Mouse (Mus musculus) brain, embryonic 18.5 days (tissue): ENCODE measurements at regions not wholly inside any gene's neighbourhood (a gene's known extent, or its start where the extent isn't known, plus 50 kb on each side); places are given as distances from the start of the nearest gene placed in this dataset.

Experiments used
- DNase-seq: peaks from one replicate; pipeline ENCODE4 v3.0.0-alpha.2; 2012; ENCODE audit warnings: low read depth, low spot score

- DNase-seq = peak; percentile 26
Observed at GRCm38 (mm10) chr2:92544364-92545151, 54.9 kb upstream of the Chst1 start.

DNA sequence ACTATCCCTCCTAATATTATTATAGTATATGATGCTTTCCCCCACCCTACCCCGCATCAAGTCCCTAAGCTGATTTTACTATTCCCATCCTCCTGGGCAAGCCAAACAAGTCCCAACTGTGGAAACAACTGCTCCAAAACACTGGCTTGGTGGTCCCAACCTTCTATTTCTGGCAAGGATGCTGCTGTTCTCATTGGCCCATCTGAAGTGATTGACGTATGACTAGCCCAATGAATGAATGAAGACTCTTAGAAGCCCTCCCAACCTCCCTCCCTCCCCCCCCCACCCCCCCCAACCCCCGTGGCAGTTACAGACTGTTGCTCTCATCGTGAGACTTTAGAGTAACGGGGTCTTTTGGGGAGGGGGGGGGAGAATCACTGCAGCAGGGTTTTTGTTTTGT is 58.7 kb upstream of the Chst1 start:
- DNase-seq = no peak

- no peak for DNase-seq
Observed at GRCm38 (mm10) chr2:92531996-92532395, 67.5 kb upstream of the Chst1 start.

GRCm38 (mm10) chr2:92530677-92531076 is 68.8 kb upstream of the Chst1 start:
- peak; percentile 20 for DNase-seq

DNA sequence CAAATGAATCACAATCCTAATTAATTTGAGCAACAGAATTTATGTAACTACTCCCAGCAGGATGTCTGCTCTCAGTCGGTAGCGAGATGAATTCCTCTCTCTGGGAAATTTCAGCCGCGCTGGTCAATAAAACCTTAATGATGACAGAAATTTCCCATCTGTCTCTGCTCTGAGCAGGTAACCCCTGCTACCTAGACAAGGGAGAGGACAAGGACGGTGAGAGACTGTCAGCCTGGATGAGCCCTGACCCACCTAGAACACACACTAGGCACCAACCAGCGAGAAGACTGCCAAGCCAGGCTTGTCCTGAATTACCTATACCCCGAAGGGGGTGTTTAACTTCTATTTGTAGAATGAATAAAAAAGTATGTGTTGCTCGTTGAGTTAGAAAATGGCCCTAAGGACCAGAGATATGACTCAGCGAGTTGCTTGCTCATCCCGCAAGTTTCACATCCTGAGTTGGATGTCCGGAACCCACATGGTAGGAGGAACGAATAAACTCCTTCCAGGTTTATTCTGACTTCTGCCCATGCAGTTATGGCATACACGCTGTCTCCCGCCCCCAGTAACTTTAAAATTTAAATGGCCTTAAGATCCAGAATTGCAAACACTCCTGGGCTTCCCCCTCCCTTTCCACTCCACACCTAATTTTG is 69.5 kb upstream of the Slc35c1 start:
- DNase-seq = no peak

DNA sequence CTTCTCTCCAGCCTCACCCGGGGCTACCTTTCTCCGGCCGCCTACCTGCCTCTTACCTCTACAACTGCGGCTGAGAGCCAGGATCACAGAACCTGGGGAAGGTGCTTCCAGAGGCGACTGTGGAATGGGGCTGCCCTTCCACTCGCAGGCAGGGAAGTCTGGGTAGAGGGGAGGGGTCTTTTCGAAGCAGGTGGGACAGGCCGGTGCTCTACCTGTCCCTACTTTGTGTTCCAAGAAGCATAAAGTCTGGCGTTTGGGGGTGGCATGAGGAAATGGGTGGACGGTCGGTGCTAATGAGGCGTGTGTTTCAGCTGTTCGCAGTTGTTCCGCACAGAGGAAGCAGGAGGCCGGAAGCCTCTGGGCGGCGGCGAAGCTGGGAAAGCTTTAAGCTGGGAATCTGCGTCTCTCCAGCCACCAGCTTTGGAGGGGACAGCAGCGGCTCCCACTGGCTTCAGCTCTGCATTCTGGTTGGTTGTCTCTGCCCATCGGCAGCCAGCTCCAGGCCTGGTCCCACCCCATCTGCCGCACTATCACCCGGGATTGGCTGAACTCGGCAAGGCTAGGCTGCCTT is 68.8 kb upstream of the Slc35c1 start:
- DNase-seq = peak; percentile 76

GRCm38 (mm10) chr2:92528119-92528830 is 67.9 kb upstream of the Slc35c1 start:
- no peak for DNase-seq

GRCm38 (mm10) chr2:92526676-92527395 is 66.5 kb upstream of the Slc35c1 start:
- no peak for DNase-seq

GRCm38 (mm10) chr2:92525628-92526027 is 65.3 kb upstream of the Slc35c1 start:
- DNase-seq = no peak

DNA sequence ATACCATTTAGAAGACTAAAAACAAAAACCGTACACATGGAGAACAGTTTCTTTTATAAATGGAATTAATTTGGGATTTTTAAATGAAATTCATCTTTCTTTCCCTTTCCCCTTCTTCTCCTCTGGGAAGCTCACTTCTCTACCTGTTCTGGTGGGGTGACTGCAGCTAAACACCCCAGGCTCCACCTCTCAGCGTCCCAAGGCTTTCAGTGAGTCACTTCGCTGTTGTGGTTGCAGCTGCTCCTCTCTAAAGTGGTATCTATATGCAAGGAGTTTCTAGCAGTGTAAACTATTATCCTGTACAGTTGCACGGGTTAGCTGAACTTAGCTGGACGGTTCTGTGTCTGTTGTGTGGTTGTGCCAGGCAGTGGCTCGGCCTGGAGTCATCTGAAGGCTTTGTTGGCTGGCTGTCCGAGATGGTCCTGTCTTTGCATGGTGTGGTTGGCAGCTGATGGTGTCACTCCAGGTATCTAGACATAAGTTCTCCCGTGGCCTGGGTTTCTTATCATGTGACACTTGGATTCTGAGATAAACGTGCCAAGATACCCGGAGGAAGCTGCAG is 64.8 kb upstream of the Slc35c1 start:
- no peak for DNase-seq

DNA sequence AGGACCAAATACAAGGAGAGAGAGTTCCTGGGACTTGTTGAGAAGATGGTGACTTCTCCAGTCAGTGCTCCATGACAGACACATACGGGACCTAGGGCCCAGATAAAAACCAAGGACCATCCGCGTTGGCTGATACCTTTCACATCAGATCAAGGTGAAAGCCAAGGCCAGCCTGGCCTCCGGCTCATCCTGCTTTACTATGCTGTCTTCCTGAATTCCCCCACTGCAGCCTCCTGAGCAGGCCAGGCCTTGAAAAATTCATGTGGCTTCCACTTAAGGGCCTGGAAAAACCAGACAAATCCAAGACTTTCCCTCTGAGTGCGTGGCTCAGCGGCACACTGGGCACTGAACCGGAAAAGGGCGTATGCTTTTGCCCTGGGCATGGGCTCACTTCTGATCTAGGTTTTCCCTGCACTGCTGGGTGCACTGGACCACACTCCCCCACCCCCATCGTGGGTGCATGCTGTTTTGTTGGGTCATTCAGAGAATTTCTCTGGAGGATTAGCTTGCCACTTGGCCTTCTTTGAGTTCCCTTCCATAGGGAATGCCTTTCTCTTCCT is 64.1 kb upstream of the Slc35c1 start:
- no peak for DNase-seq

- no peak for DNase-seq
Observed at GRCm38 (mm10) chr2:92523321-92523895, 63.1 kb upstream of the Slc35c1 start.

GRCm38 (mm10) chr2:92521527-92521926 is 61.2 kb upstream of the Slc35c1 start:
- DNase-seq = no peak

DNA sequence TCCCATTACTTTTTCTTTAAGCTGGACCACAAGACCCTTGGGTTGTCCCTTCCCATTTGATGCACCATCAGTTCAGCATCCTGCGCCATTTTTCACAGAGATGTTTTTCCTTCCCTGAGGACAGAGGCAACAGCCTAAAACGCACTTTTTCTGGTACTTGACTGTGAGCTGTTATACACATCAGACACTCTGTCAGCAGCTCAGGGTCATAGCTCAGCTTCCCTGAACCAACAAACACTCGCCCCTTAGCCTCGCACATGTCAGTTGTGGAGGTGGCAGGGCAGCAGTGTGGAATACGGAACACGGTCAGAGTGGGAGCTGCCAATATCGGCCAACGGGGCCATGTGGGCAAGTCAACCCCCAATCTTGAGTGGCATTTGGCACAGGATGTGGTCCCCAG is 59.1 kb upstream of the Slc35c1 start:
- no peak for DNase-seq

DNA sequence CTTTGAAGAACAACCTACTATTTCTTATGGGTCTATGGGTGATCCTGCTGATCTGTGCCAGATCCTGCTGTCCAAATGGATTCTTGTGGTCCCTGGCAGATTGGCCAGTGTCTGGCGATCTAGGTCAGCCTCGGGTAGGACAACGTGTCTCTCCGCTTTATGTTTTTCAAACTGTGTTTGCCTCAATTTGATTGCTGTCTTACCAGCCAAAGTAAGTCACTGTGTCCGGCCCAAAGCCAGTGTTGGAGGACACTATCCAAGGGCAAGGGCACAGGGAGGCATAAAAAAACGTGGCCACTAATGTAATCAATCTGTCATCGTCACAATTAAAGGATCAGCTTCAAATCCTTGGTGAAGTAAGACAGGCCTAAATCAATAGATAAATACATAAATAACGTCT is 58.6 kb upstream of the Slc35c1 start:
- no peak for DNase-seq

- no peak for DNase-seq
Observed at GRCm38 (mm10) chr2:92514961-92515360, 54.6 kb upstream of the Slc35c1 start.

DNA sequence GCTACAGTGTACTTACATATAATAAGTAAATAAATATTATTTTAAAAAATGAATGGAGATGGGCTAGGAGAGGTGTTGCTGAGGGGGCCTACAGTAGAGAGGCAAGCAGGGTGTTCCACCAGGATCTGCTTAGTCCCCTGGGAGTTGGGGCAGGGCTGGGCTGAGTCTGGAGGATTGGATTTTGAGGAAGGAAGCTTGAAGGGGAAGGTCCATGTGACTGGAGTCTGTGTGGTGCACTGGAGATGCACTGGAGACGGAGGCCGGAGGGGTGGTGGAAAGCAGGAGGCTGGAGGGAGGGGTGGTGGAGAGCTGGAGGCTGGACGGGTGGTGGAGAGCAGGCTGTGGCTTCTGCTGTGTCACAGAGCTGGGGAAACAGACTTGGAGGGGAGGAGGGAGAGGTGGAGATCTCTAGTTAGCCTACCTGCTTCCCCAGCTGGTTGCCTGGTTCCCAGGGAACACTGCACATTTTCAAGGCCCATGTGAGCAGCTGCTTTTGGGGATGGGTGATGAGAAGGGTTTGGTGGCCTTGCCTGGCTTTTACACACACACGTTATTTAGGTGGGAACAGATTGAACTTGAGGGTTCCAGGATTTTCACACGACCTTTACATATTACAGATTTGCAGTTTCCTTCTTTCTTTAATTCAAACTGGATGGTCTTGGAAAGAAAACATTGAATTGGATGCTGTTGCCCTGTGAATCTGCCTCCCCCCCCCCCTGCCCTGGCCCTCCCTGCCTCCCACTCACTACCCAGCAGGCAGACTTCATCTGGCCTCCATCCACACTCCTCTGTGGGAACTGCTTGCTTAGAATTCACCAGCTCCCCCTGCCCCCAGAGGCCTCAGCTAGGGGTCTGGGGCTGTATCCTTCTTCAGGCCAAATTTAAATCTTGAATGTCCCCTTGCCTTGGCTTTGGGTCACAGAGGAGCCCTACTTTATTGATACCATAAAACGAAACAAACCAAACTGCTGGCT is 51.7 kb upstream of the Slc35c1 start:
- DNase-seq = no peak
